Mouse (Mus musculus): Measurements from ENCODE around the gene Snrpa1. TPM values are rescaled to one million over a fixed set of nuclear protein-coding genes. Genes with fewer than 3 reads are reported as not detected.

Snrpa1 gene
- polyA plus RNA-seq, 1 experiment from 2014 or later: 77.3 TPM

GRCm38 (mm10) chr7:66116906-66117482 is 58.2 kb downstream of the Snrpa1 start:
- Histone ChIP-seq H3K27me3 (no peaks in the 10 kb centered on the region), H3K4me3 (replicated peaks) (no peak overlapping the region), H3K4me2 (peak overlapping the region; percentile 57), H3K27ac (replicated peaks) (no peak overlapping the region), H3K9me3 (replicated peaks) (no peaks in the 10 kb centered on the region), H3K36me3 (replicated peaks) (no peaks in the 10 kb centered on the region), H3K4me1 (replicated peaks) (peaks cover 93% of the 10 kb centered on the region), H3K9ac (no peak overlapping the region)
- no peak for ATAC-seq (ENCODE audit: insufficient read depth)
- WGBS (ENCODE audit: insufficient replicate concordance): 36% methylated on average over 8 of the region's 8 CpGs

DNA sequence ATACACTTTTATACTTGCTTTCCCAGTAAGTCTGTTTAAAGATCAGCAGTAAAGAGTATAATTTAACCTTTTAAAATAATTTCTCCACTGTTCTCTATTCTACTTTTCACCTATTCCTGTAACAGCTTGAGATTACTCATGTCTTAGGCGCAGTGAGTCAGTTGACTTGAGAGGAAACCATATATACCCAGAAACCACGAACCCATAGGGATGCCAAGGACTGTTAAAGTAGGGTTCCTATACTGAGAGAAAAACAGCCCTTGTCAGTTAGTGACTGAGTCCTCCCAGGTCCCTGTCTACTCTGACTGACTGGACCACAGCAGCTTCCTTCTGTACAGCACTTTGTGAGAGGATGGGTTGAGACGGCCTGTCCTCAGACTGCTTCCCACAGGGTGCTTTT is 59.2 kb downstream of the Snrpa1 start:
- Histone ChIP-seq H3K9ac (no peak overlapping the region), H3K4me2 (no peak overlapping the region), H3K4me3 (replicated peaks) (no peak overlapping the region), H3K27me3 (no peaks in the 10 kb centered on the region), H3K27ac (replicated peaks) (no peak overlapping the region), H3K9me3 (replicated peaks) (no peaks in the 10 kb centered on the region), H3K4me1 (replicated peaks) (peaks cover 85% of the 10 kb centered on the region), H3K36me3 (replicated peaks) (no peaks in the 10 kb centered on the region)
- ATAC-seq (ENCODE audit: insufficient read depth): no peak
- 39% methylated on average over 3 of the region's 3 CpGs for WGBS (ENCODE audit: insufficient replicate concordance)

DNA sequence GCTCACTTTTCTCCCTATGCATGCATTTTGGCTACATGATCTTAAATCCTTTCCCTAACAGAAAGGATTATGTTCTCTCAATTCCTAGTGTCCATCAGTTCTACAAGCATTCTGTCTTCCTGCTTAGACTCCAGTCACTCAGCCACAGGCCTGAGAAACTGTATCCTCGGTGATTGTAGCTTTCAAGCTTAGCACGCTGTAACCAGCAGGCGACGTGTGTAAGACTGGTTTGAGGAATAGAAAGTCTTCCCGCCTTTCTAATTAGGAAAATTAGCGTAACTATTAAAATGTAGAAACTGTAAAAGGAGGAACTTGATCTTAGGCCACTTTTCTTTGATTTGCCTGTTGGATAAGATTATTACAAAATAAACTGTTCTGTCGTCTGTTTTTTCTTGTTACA is 60.0 kb downstream of the Snrpa1 start:
- H3K4me2 ChIP-seq: no peak overlapping the region

DNA sequence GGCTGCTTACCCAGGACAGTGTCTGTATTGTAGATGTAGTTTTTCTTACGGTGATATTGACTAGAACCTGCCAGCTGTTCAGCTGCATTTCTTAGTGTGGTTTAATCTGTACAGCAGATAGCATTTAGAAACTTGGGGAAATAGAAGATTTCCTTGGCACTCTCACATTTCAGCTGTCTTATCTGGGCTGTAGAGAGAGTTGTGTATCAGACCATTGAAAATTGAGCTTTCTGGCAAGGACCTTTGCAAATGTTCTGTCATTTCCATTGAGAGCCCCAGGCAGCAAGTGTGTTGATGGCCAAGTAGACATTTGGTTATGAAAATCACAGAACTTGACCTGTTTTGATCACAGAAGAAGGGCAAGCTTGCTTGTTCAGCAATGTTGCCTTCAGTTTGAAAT is 61.3 kb downstream of the Snrpa1 start:
- H3K4me1 ChIP-seq (replicated peaks): peaks cover 69% of the 10 kb centered on the region
- ATAC-seq (ENCODE audit: insufficient read depth): no peak
- no peaks in the 10 kb centered on the region for H3K9me3 ChIP-seq (replicated peaks)
- H3K27ac ChIP-seq (replicated peaks): no peak overlapping the region
- H3K36me3 ChIP-seq (replicated peaks): peaks cover 9% of the 10 kb centered on the region
- 20% methylated on average over 1 of the region's 1 CpGs for WGBS (ENCODE audit: insufficient replicate concordance)
- H3K9ac ChIP-seq: no peak overlapping the region
- H3K4me2 ChIP-seq: no peak overlapping the region
- no peak overlapping the region for H3K4me3 ChIP-seq (replicated peaks)
- H3K27me3 ChIP-seq: no peaks in the 10 kb centered on the region

More for the DNA sequence above, 60.0 kb downstream of the Snrpa1 start:
- H3K36me3 ChIP-seq (replicated peaks): no peaks in the 10 kb centered on the region
- H3K27ac ChIP-seq (replicated peaks): peak overlapping the region; percentile 34; the same call in 1 of the 2 replicates
- no peak overlapping the region for H3K4me3 ChIP-seq (replicated peaks)
- no peak overlapping the region for H3K9ac ChIP-seq
- H3K9me3 ChIP-seq (replicated peaks): no peaks in the 10 kb centered on the region
- 75% methylated on average over 7 of the region's 7 CpGs for WGBS (ENCODE audit: insufficient replicate concordance)
- no peak for ATAC-seq (ENCODE audit: insufficient read depth)
- H3K4me1 ChIP-seq (replicated peaks): peaks cover 77% of the 10 kb centered on the region
- H3K27me3 ChIP-seq: no peaks in the 10 kb centered on the region

- H3K9ac ChIP-seq: no peak overlapping the region
- ATAC-seq (ENCODE audit: insufficient read depth): no peak
- peaks cover 16% of the 10 kb centered on the region for H3K36me3 ChIP-seq (replicated peaks)
- no peak overlapping the region for H3K4me3 ChIP-seq (replicated peaks)
- H3K4me1 ChIP-seq (replicated peaks): peaks cover 62% of the 10 kb centered on the region
- no peak overlapping the region for H3K4me2 ChIP-seq
- 27% methylated on average over 7 of the region's 7 CpGs for WGBS (ENCODE audit: insufficient replicate concordance)
- H3K27me3 ChIP-seq: no peaks in the 10 kb centered on the region
- peak overlapping the region; percentile 43; the same call in 1 of the 2 replicates for H3K27ac ChIP-seq (replicated peaks)
- H3K9me3 ChIP-seq (replicated peaks): no peaks in the 10 kb centered on the region
Measured at GRCm38 (mm10) chr7:66120702-66121396, 62.0 kb downstream of the Snrpa1 start.

Other genes with a start within 250 kb of the Snrpa1 start
- 0.94 and 2.0 TPM in 2 replicates for gene Pcsk6, start 197.3 kb upstream of the Snrpa1 start, polyA plus RNA-seq (2015; fragmentation: Nextera tagmentation; extraction: Ambion mirVana)
- gene Gm45213, start 15.4 kb upstream of the Snrpa1 start, polyA plus RNA-seq (2015; fragmentation: Nextera tagmentation; extraction: Ambion mirVana): not detected in 2 replicates
- gene Selenos, start 20.6 kb downstream of the Snrpa1 start, polyA plus RNA-seq (2015; fragmentation: Nextera tagmentation; extraction: Ambion mirVana): 63.2 and 65.4 TPM in 2 replicates
- gene Chsy1, start 50.5 kb downstream of the Snrpa1 start, polyA plus RNA-seq (2015; fragmentation: Nextera tagmentation; extraction: Ambion mirVana): 6.2 and 6.3 TPM in 2 replicates